Mouse (Mus musculus) ES-Bruce4 (cell line): ENCODE measurements around the gene S1pr2.

Experiments used
- CTCF ChIP-seq: IDR thresholded peaks from one replicate; pipeline ENCODE4 v1.8.1; 2011; ENCODE audit warnings: low read depth, low read length
- EP300 ChIP-seq: IDR thresholded peaks from 2 replicates; pipeline ENCODE4 v1.6.1; 2011; ENCODE audit warnings: low read depth, low read length; ENCODE audit not compliant: insufficient read depth
- POLR2A ChIP-seq: IDR thresholded peaks from one replicate; pipeline ENCODE4 v1.8.1; 2011; ENCODE audit warnings: low read length; ENCODE audit not compliant: insufficient read depth

DNA sequence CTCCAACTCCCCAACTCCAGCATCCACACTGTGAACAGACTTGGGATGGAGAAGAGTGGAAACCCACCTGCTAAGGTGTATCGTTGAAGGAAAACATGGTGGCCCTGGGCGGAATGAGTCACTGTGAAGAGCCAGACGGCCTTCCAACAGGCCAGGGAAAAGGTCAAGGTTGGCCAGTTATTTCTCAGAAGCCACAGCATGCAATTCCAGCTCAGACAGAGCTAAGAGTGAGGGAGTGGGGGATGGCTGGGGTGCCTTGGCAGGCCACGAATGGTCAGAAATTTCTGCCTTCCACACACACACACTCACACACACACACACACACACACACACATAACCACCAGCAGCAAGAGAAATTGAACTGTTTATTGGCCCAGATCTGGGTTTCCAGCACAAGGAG, 11.0 kb downstream of the S1pr2 start:
- no peak for TF ChIP-seq EP300
- no peak for TF ChIP-seq CTCF
- TF ChIP-seq POLR2A: no peak
